Mouse (Mus musculus) ovary, postnatal 36 days (tissue): ENCODE data around the gene Plac1.
A peak's percentile ranks its signal among the peaks of the same experiment; 100 is the strongest.

Source experiments
- DNase-seq: peaks from one replicate; pipeline ENCODE4 v3.0.0; 2022; ENCODE audit warnings: low spot score, mixed read lengths

Gene Plac1

GRCm38 (mm10) chrX:53107127-53107526 lies 132.8 kb downstream of the Plac1 start:
- DNase-seq, result no peak

GRCm38 (mm10) chrX:53101165-53101564 lies 138.7 kb downstream of the Plac1 start:
- no peak for DNase-seq

GRCm38 (mm10) chrX:53099951-53100350 lies 140.0 kb downstream of the Plac1 start:
- no peak for DNase-seq

- DNase-seq, result no peak
These were observed 140.6 kb downstream of the Plac1 start for GRCm38 (mm10) chrX:53099266-53099665.

GRCm38 (mm10) chrX:53098293-53098692 lies 141.6 kb downstream of the Plac1 start:
- DNase-seq, result no peak

- DNase-seq, result no peak
These were observed 142.1 kb downstream of the Plac1 start for GRCm38 (mm10) chrX:53097786-53098185.

GRCm38 (mm10) chrX:53093381-53093780 lies 146.5 kb downstream of the Plac1 start:
- DNase-seq, result no peak

- no peak for DNase-seq
These were observed 151.1 kb downstream of the Plac1 start for GRCm38 (mm10) chrX:53088663-53089292.

GRCm38 (mm10) chrX:53087202-53087601 lies 152.7 kb downstream of the Plac1 start:
- no peak for DNase-seq

GRCm38 (mm10) chrX:53085559-53085958 lies 154.4 kb downstream of the Plac1 start:
- DNase-seq, result no peak

GRCm38 (mm10) chrX:53064406-53064805 lies 175.5 kb downstream of the Plac1 start:
- no peak for DNase-seq

GRCm38 (mm10) chrX:53059426-53060007 lies 180.4 kb downstream of the Plac1 start:
- DNase-seq, result no peak

GRCm38 (mm10) chrX:53058459-53059280 lies 181.2 kb downstream of the Plac1 start:
- peak; percentile 44 for DNase-seq

- no peak for DNase-seq
These were observed 182.2 kb downstream of the Plac1 start for GRCm38 (mm10) chrX:53057760-53058090.

GRCm38 (mm10) chrX:53057054-53057759 lies 182.7 kb downstream of the Plac1 start:
- peak; percentile 94 for DNase-seq

GRCm38 (mm10) chrX:53056627-53057026 lies 183.3 kb downstream of the Plac1 start:
- no peak for DNase-seq

GRCm38 (mm10) chrX:53055771-53056170 lies 184.1 kb downstream of the Plac1 start:
- DNase-seq, result peak; percentile 12

- DNase-seq, result peak; percentile 21
These were observed 186.0 kb downstream of the Plac1 start for GRCm38 (mm10) chrX:53053885-53054284.

GRCm38 (mm10) chrX:53052652-53053500 lies 187.0 kb downstream of the Plac1 start:
- peak; percentile 77 for DNase-seq

GRCm38 (mm10) chrX:53050353-53050752 lies 189.6 kb downstream of the Plac1 start:
- no peak for DNase-seq

- DNase-seq, result no peak
These were observed 190.7 kb downstream of the Plac1 start for GRCm38 (mm10) chrX:53049196-53049595.

- no peak for DNase-seq
These were observed 193.0 kb downstream of the Plac1 start for GRCm38 (mm10) chrX:53046911-53047310.
